29 mouse cellular contexts compared by ENCODE assay signal in genomic region chr17:56592553-56592952, GRCm38 (mm10).
"Had no signal": no experiment of that assay in that cellular context is flagged by ENCODE, and none has a peak within 500 bp of the region (broad histone marks: within the 10 kb centered on the region; RNA-seq: fewer than 3 reads in every experiment).

No protein-coding gene starts in this region.

- H3K27ac ChIP-seq: left cerebral cortex, adult 2 months; limb, embryonic 12.5 days; limb, embryonic 13.5 days; liver, embryonic 12.5 days; liver, embryonic 13.5 days; liver, embryonic 14.5 days; liver, embryonic 15.5 days; lung, embryonic 15.5 days; macrophage; midbrain, embryonic 10.5 days; midbrain, embryonic 12.5 days; midbrain, embryonic 13.5 days; midbrain, embryonic 15.5 days; neural tube, embryonic 12.5 days had no signal

- H3K4me2 ChIP-seq: limb, embryonic 12.5 days; limb, embryonic 13.5 days; liver, embryonic 11.5 days; liver, embryonic 12.5 days; liver, embryonic 13.5 days; liver, embryonic 15.5 days; lung, embryonic 14.5 days; lung, embryonic 15.5 days; midbrain, embryonic 11.5 days; midbrain, embryonic 12.5 days; midbrain, embryonic 13.5 days; midbrain, embryonic 15.5 days; neural tube, embryonic 12.5 days had no signal

- ATAC-seq: liver, embryonic 12.5 days; liver, postnatal 0 days; lung, postnatal 0 days; midbrain, embryonic 13.5 days; midbrain, embryonic 15.5 days; midbrain, embryonic 16.5 days had no signal

- H3K9ac ChIP-seq: limb, embryonic 12.5 days; limb, embryonic 13.5 days; liver, embryonic 12.5 days; liver, embryonic 13.5 days; liver, embryonic 14.5 days; liver, embryonic 15.5 days; liver, postnatal 0 days; lung, embryonic 14.5 days; lung, embryonic 15.5 days; midbrain, embryonic 12.5 days; midbrain, embryonic 13.5 days; midbrain, embryonic 15.5 days; neural tube, embryonic 12.5 days had no signal

- DNase-seq: left cerebral cortex, postnatal 4 days; liver; liver, embryonic 13.5 days; liver, postnatal 0 days; lung, adult 18-20 months; lung, adult 2 months; lung, embryonic 14.5 days; lung, postnatal 10 days; lung, postnatal 14 days; lung, postnatal 36 days; midbrain, embryonic 14.5 days had no signal

- H3K27me3 ChIP-seq: limb, embryonic 12.5 days; limb, embryonic 13.5 days; liver, embryonic 12.5 days; liver, embryonic 13.5 days; liver, embryonic 15.5 days; lung, embryonic 15.5 days; megakaryocyte, embryonic 14.5 days; midbrain, embryonic 12.5 days; midbrain, embryonic 13.5 days; midbrain, embryonic 15.5 days; neural tube, embryonic 12.5 days had no signal

- H3K9me3 ChIP-seq: limb, embryonic 12.5 days; limb, embryonic 13.5 days; liver, embryonic 12.5 days; liver, embryonic 13.5 days; liver, embryonic 15.5 days; lung, embryonic 15.5 days; megakaryocyte, embryonic 14.5 days; midbrain, embryonic 10.5 days; midbrain, embryonic 12.5 days; midbrain, embryonic 13.5 days; midbrain, embryonic 15.5 days; neural tube, embryonic 12.5 days had no signal

- H3K4me3 ChIP-seq: left cerebral cortex, adult 2 months; limb, embryonic 12.5 days; limb, embryonic 13.5 days; liver, embryonic 12.5 days; liver, embryonic 13.5 days; liver, embryonic 15.5 days; lung, embryonic 15.5 days; megakaryocyte, embryonic 14.5 days; midbrain, embryonic 10.5 days; midbrain, embryonic 12.5 days; midbrain, embryonic 13.5 days; midbrain, embryonic 15.5 days; neural tube, embryonic 12.5 days had no signal
